ENCODE assay signal across 8 mouse cellular contexts in the genomic region with DNA sequence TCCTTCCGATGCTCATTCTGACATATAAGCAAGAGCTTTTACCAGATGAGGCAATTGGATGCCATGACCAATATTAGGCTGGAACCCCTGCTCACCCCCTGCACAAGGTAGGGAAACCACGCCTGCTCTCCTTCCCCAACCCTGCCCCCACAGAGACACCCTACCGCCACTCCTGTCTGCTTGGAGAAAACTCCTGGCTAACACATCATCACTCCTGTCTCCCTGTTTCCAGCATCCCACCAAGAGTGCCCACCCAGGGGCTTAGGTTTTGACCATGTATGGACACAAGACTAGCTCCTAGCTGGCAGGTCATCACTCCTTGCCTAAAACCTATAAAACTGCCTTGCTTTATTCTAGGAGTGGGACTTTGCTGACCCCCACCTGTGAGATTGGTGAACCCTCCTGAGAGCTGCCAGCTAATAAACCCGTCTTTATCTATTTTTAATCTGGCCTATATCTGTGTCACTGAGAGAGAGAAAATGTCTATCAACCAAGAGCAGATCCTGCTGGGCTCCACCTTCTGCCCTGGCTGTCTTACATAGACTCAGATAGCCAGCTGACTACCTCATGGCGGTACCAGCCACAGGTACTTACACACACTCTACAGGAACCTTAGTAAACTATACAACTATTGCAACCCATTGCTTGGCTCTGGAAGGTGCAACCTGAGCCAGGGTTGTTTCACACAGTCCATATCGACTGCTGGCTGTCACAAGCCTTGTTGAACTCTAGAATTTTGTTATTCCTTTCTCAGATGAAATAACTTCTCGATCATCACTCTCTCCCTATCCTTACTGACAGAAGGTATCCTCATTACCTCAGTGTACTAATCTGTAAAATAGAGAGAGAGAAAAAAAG. TPM values are rescaled to one million over a fixed set of nuclear protein-coding genes. Genes with fewer than 3 reads are reported as not detected.
DNase-seq lines count a peak whose midpoint lies in the region; ATAC-seq and TF ChIP-seq lines count a peak whose summit lies in the region.

No protein-coding gene starts in this region.

- H3K9ac ChIP-seq in heart, embryonic 12.5 days: no peak overlapping the region
- peak overlapping the region; percentile 90; the same call in 1 of the 2 replicates for H3K9ac ChIP-seq in hindbrain, embryonic 12.5 days

- no peak for TF ChIP-seq POLR2A in bone marrow macrophage, adult 2 months (IDR thresholded peaks at IDR 0.05; ENCODE audit: borderline replicate concordance, low read depth, low read length)

- H3K9me3 ChIP-seq in heart, embryonic 12.5 days (replicated peaks): no peaks in the 10 kb centered on the region
- no peaks in the 10 kb centered on the region for H3K9me3 ChIP-seq in hindbrain, embryonic 12.5 days (replicated peaks)

- DNase-seq in heart, adult 9 months (ENCODE audit: low spot score in 2 of 2): no peak
- no peak for DNase-seq in retina, embryonic 14.5 days (ENCODE audit: low spot score)
- no peak for DNase-seq in layer of hippocampus, adult 9-10 months (ENCODE audit: low spot score)

- H3K4me1 ChIP-seq in heart, embryonic 12.5 days (replicated peaks): peaks cover 26% of the 10 kb centered on the region
- H3K4me1 ChIP-seq in bone marrow macrophage, adult 2 months (ENCODE audit: control insufficient read depth, insufficient read depth, low read length): peaks cover 13% of the 10 kb centered on the region
- peaks cover 25% of the 10 kb centered on the region for H3K4me1 ChIP-seq in hindbrain, embryonic 12.5 days

- no peaks in the 10 kb centered on the region for H3K27me3 ChIP-seq in heart, embryonic 12.5 days (replicated peaks)
- H3K27me3 ChIP-seq in hindbrain, embryonic 12.5 days: no peaks in the 10 kb centered on the region

- no peak overlapping the region for H3K4me3 ChIP-seq in heart, embryonic 12.5 days
- H3K4me3 ChIP-seq in bone marrow macrophage, adult 2 months (ENCODE audit: insufficient read depth, low read length): no peak overlapping the region
- no peak overlapping the region for H3K4me3 ChIP-seq in hindbrain, embryonic 12.5 days
- no peak overlapping the region for H3K4me3 ChIP-seq in macrophage (ENCODE audit: inconsistent target)

- no peak for ATAC-seq in heart, embryonic 12.5 days (ENCODE audit: insufficient number of reproducible peaks, low FRiP score)
- ATAC-seq in hindbrain, embryonic 12.5 days (ENCODE audit: low FRiP score): peak; percentile 18; the same call in 1 of the 2 replicates
- ATAC-seq in activated CD4-positive, CD25-positive, alpha-beta regulatory T cell, adult 4 months: no peak

- TF ChIP-seq CTCF in bone marrow macrophage, adult 2 months (IDR thresholded peaks at IDR 0.05; ENCODE audit: low read depth, low read length): no peak

- H3K4me2 ChIP-seq in heart, embryonic 12.5 days: peak overlapping the region; percentile 85; the same call in 1 of the 2 replicates
- peak overlapping the region; percentile 92; the same call in 1 of the 2 replicates for H3K4me2 ChIP-seq in hindbrain, embryonic 12.5 days (replicated peaks)

- H3K27ac ChIP-seq in heart, embryonic 12.5 days (ENCODE audit: poor library complexity, severe bottlenecking): no peak overlapping the region
- peak overlapping the region; percentile 46 for H3K27ac ChIP-seq in bone marrow macrophage, adult 2 months (ENCODE audit: insufficient read depth, low read depth, low read length)
- peak overlapping the region; percentile 69 for H3K27ac ChIP-seq in hindbrain, embryonic 12.5 days
- 0 out of 2 replicates have a peak overlapping the region, but pooled peaks have one; percentile 33 for H3K27ac ChIP-seq in macrophage

- 69% methylated on average over 7 of the region's 7 CpGs for WGBS in heart, embryonic 12.5 days
- 87% methylated on average over 7 of the region's 7 CpGs for WGBS in hindbrain, embryonic 12.5 days
- WGBS in macrophage (ENCODE audit: missing documents): 89% methylated on average over 7 of the region's 7 CpGs

- no peaks in the 10 kb centered on the region; the same call in none of the 2 replicates for H3K36me3 ChIP-seq in heart, embryonic 12.5 days
- peaks cover 4% of the 10 kb centered on the region; the same call in 1 of the 2 replicates for H3K36me3 ChIP-seq in hindbrain, embryonic 12.5 days
- no peaks in the 10 kb centered on the region for H3K36me3 ChIP-seq in macrophage (ENCODE audit: inconsistent target)

- H3K79me2 ChIP-seq in macrophage (ENCODE audit: inconsistent target): peaks cover 35% of the 10 kb centered on the region

RNA-seq across cellular contexts. Expression of gene Tmem206, which starts 0.8 kb away (rescaled TPM):
- polyA plus RNA-seq in heart, embryonic 12.5 days (2016; fragmentation: Nextera tagmentation; extraction: Ambion mirVana): 16.6 and 18.1 TPM in 2 replicates
- polyA plus RNA-seq in bone marrow macrophage, adult 2 months (2012; ENCODE audit: insufficient read depth, insufficient read length, missing spikeins): 35.0 and 37.6 TPM in 2 replicates
- 34.2 and 35.1 TPM in 2 replicates for polyA plus RNA-seq in hindbrain, embryonic 12.5 days (2016; fragmentation: Nextera tagmentation; extraction: Ambion mirVana)
- 10 to 100 TPM in 23 of 26 experiments, 1 to 10 TPM in 3; 5.9 to 95.6 (median 32.8) TPM for total RNA-seq in macrophage (2018; cell fraction: chromatin; rRNA removed)
- total RNA-seq in macrophage (2018; cell fraction: cytosol; rRNA removed): 10 to 100 TPM; 37.3 to 87.6 (median 63.9) TPM
- 100 to 1,000 TPM in 9 of 26 experiments, 10 to 100 TPM in 17; 18.7 to 147 (median 77.3) TPM for total RNA-seq in macrophage (2018; cell fraction: nucleus; rRNA removed)
- 54.6 to 94.7 TPM (median 76.4 TPM) in 3 replicates for polyA plus RNA-seq in macrophage (2018)
- polyA plus RNA-seq in activated CD4-positive, CD25-positive, alpha-beta regulatory T cell, adult 4 months (2017; shearing (Covaris generic)): 10 to 100 TPM; 15.1 to 18.1 TPM

RNA-seq across cellular contexts. Expression of gene Nenf, which starts 7.0 kb away (rescaled TPM):
- polyA plus RNA-seq in heart, embryonic 12.5 days (2016; fragmentation: Nextera tagmentation; extraction: Ambion mirVana): 103 and 105 TPM in 2 replicates
- polyA plus RNA-seq in bone marrow macrophage, adult 2 months (2012; ENCODE audit: insufficient read depth, insufficient read length, missing spikeins): 43.9 and 46.5 TPM in 2 replicates
- polyA plus RNA-seq in hindbrain, embryonic 12.5 days (2016; fragmentation: Nextera tagmentation; extraction: Ambion mirVana): 81.0 and 87.3 TPM in 2 replicates
- 10 to 100 TPM in 1 of 26 experiments, 1 to 10 TPM in 14, not detected in 11; 1.4 to 13.4 (median 2.5) TPM for total RNA-seq in macrophage (2018; cell fraction: chromatin; rRNA removed)
- 10 to 100 TPM; 48.8 to 69.1 (median 56.8) TPM for total RNA-seq in macrophage (2018; cell fraction: cytosol; rRNA removed)
- 10 to 100 TPM in 18 of 26 experiments, 1 to 10 TPM in 8; 3.8 to 23.1 (median 13.1) TPM for total RNA-seq in macrophage (2018; cell fraction: nucleus; rRNA removed)
- 30.8 to 55.9 TPM (median 45.1 TPM) in 3 replicates for polyA plus RNA-seq in macrophage (2018)
- polyA plus RNA-seq in activated CD4-positive, CD25-positive, alpha-beta regulatory T cell, adult 4 months (2017; shearing (Covaris generic)): under 1 TPM; 0.75 to 0.93 TPM

Comparison
In these comparisons a context has a peak if more than half of its experiments do, and no peak if none do; other contexts are left out.
1. RNA of gene Nenf, which starts 7.0 kb away (polyA plus RNA-seq): 103 to 105 TPM in heart, embryonic 12.5 days, 81.0 to 87.3 TPM in hindbrain, embryonic 12.5 days, 43.9 to 46.5 TPM in bone marrow macrophage, adult 2 months and 30.8 to 55.9 TPM in macrophage; 0.75 to 0.93 TPM in activated CD4-positive, CD25-positive, alpha-beta regulatory T cell, adult 4 months; every median in the first group is over 10 times any median in the second.